Mouse (Mus musculus) brain, adult 10 weeks (tissue): ENCODE data around the gene Neb. TPM values are rescaled to one million over a fixed set of nuclear protein-coding genes. Genes with fewer than 3 reads are reported as not detected.

ENCODE experiments used
- polyA plus RNA-seq: library from polyadenylated mRNA; stranded (reverse); fragments of 350-450 nt; fragmentation: Illumina TruSeq; extraction: RNeasy Lipid Tissue Mini Kit (QIAGEN cat#74804); gene quantifications from one replicate; pipeline ENCODE4 v1.2.3, GENCODE M21; 2015; ENCODE audit warnings: low read depth, low replicate concordance

Neb gene
- polyA plus RNA-seq: 1.4 TPM

GRCm38 (mm10) chr2:52378448-52378804, at the start of gene Neb:
TSS of gene Neb (minus strand) at chr2:52378474.

GRCm38 (mm10) chr2:52424747-52425522, 46.7 kb upstream of the Neb start, which contains the start of gene Arl5a:
TSS of gene Arl5a (minus strand) at chr2:52424901.

Other genes starting within 250 kb of the Neb start
- gene Arl5a, start 46.4 kb upstream of the Neb start, polyA plus RNA-seq: 67.0 TPM